Mouse (Mus musculus): Measurements from ENCODE around the gene Cdk14.
"Not testable (repeated sequence)": the region's sequence is repeated elsewhere in the genome, so short reads cannot be mapped to it uniquely, and the experiment has no call there.

Cdk14 gene

GRCm38 (mm10) chr5:4962063-4962610, 458.0 kb downstream of the Cdk14 start:
- DNase-seq: peak; percentile 39 to 50

GRCm38 (mm10) chr5:4961636-4962035, 458.5 kb downstream of the Cdk14 start:
- no peak for DNase-seq

GRCm38 (mm10) chr5:4959446-4959845, 460.7 kb downstream of the Cdk14 start:
- no peak for DNase-seq

GRCm38 (mm10) chr5:4955993-4956392, 464.1 kb downstream of the Cdk14 start:
- no peak for DNase-seq

GRCm38 (mm10) chr5:4955392-4955791, 464.7 kb downstream of the Cdk14 start:
- no peak for DNase-seq

GRCm38 (mm10) chr5:4949433-4949832, 470.7 kb downstream of the Cdk14 start:
- DNase-seq: no peak

GRCm38 (mm10) chr5:4948090-4948954, 471.8 kb downstream of the Cdk14 start:
- peak; percentile 15 to 36 for DNase-seq

- DNase-seq: no peak
Observed at GRCm38 (mm10) chr5:4935131-4935530, 485.0 kb downstream of the Cdk14 start.

- no peak for DNase-seq
Observed at GRCm38 (mm10) chr5:4934491-4934890, 485.6 kb downstream of the Cdk14 start.

- no peak for DNase-seq
Observed at GRCm38 (mm10) chr5:4931539-4932143, 488.5 kb downstream of the Cdk14 start.

- DNase-seq: no peak
Observed at GRCm38 (mm10) chr5:4929628-4930027, 490.5 kb downstream of the Cdk14 start.

GRCm38 (mm10) chr5:4924866-4925265, 495.2 kb downstream of the Cdk14 start:
- DNase-seq: no peak

- peak; percentile 67 to 76 for DNase-seq
Observed at GRCm38 (mm10) chr5:4918376-4918775, 501.7 kb downstream of the Cdk14 start.

- peak in 1 of 2 experiments; percentile 16 for DNase-seq
Observed at GRCm38 (mm10) chr5:4917743-4918142, 502.4 kb downstream of the Cdk14 start.

- no peak for DNase-seq
Observed at GRCm38 (mm10) chr5:4917274-4917673, 502.8 kb downstream of the Cdk14 start.

GRCm38 (mm10) chr5:4916390-4917273, 503.5 kb downstream of the Cdk14 start:
- DNase-seq: peak; percentile 60 to 61

- DNase-seq: not testable (repeated sequence)
Observed at GRCm38 (mm10) chr5:4904911-4905310, 515.2 kb downstream of the Cdk14 start.

- DNase-seq: no peak
Observed at GRCm38 (mm10) chr5:4898241-4898640, 521.9 kb downstream of the Cdk14 start.

- DNase-seq: no peak
Observed at GRCm38 (mm10) chr5:4894988-4895387, 525.1 kb downstream of the Cdk14 start.

- no peak for DNase-seq
Observed at GRCm38 (mm10) chr5:4893852-4894207, 526.3 kb downstream of the Cdk14 start.

- DNase-seq: no peak
Observed at GRCm38 (mm10) chr5:4893206-4893851, 526.8 kb downstream of the Cdk14 start.

GRCm38 (mm10) chr5:4892734-4893133, 527.4 kb downstream of the Cdk14 start:
- no peak for DNase-seq

Data from cerebellum, adult 18-20 months (tissue).